Mouse (Mus musculus): ENCODE measurements at regions not wholly inside any gene's neighbourhood (a gene's known extent, or its start where the extent isn't known, plus 50 kb on each side); places are given as distances from the start of the nearest gene placed in this dataset.

- Histone ChIP-seq H3K9me3 (ENCODE audit: control insufficient read depth, low read length) (no peaks in the 10 kb centered on the region), H3K9ac (ENCODE audit: low read depth, low read length) (no peak overlapping the region), H3K4me1 (ENCODE audit: control insufficient read depth, insufficient read depth, low read length) (no peaks in the 10 kb centered on the region), H3K27me3 (replicated peaks; ENCODE audit: control insufficient read depth, insufficient read depth, low read length) (no peaks in the 10 kb centered on the region), H3K27ac (ENCODE audit: low read length) (no peak overlapping the region), H3K36me3 (ENCODE audit: control insufficient read depth, insufficient read depth, low read length) (no peaks in the 10 kb centered on the region), H3K4me2 (ENCODE audit: low read depth, low read length) (no peak overlapping the region), H3K4me3 (ENCODE audit: low read length) (no peak overlapping the region)
- no peak for ATAC-seq
- 48% methylated on average over 6 of the region's 6 CpGs for WGBS
These were observed 182.5 kb downstream of the Mreg start for GRCm38 (mm10) chr1:72029625-72030024.

DNA sequence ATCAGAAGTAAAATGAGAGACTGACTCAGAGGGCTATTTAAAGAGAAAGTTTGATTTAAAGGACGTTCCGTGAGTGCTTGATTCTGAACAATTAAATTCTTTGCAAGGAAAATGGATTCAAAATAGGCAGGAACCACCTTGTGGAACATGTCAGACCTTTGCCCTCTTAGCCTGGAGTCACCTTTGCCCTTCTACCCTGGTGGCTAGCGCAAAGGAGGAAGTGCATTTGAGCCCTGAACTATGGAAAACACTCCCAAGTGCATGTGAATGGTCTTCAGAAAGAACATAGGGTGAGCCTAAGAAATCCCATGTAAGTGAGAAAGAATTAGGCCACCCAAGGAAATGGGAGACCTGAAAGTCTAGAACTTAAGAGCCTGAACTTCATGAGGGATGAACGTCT, 185.2 kb downstream of the Mreg start:
- no peaks in the 10 kb centered on the region for H3K27me3 ChIP-seq (replicated peaks; ENCODE audit: control insufficient read depth, insufficient read depth, low read length)
- H3K9me3 ChIP-seq (ENCODE audit: control insufficient read depth, low read length) = no peaks in the 10 kb centered on the region
- ATAC-seq = no peak
- H3K4me3 ChIP-seq (ENCODE audit: low read length) = no peak overlapping the region
- no peak overlapping the region for H3K9ac ChIP-seq (ENCODE audit: low read depth, low read length)
- no peak overlapping the region for H3K27ac ChIP-seq (ENCODE audit: low read length)
- no peaks in the 10 kb centered on the region for H3K36me3 ChIP-seq (ENCODE audit: control insufficient read depth, insufficient read depth, low read length)
- H3K4me2 ChIP-seq (ENCODE audit: low read depth, low read length) = no peak overlapping the region
- no peaks in the 10 kb centered on the region for H3K4me1 ChIP-seq (ENCODE audit: control insufficient read depth, insufficient read depth, low read length)
- WGBS = 82% methylated on average over 4 of the region's 4 CpGs

DNA sequence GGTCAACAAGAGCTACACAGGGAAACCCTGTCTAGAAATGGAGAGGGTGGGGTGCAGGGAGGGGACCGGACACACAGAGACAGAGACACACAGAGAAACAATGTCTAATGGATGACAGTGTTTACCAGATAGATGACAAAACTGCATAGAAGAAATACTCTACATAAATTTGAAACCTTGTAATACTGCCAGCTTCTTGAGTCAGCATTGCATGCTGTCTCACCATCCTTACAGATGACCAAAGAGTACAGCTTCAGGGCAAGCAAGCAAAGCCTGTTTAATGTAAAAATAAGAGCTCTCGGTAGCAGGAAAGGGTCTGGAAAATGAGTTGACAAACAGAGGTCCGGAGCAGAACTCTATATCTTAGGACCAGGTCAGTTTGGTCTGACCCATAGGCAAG, 189.5 kb downstream of the Mreg start:
- Histone ChIP-seq H3K4me2 (ENCODE audit: low read depth, low read length) (no peak overlapping the region), H3K27me3 (replicated peaks; ENCODE audit: control insufficient read depth, insufficient read depth, low read length) (no peaks in the 10 kb centered on the region), H3K4me3 (ENCODE audit: low read length) (no peak overlapping the region), H3K36me3 (ENCODE audit: control insufficient read depth, insufficient read depth, low read length) (no peaks in the 10 kb centered on the region), H3K9ac (ENCODE audit: low read depth, low read length) (no peak overlapping the region), H3K4me1 (ENCODE audit: control insufficient read depth, insufficient read depth, low read length) (no peaks in the 10 kb centered on the region), H3K9me3 (ENCODE audit: control insufficient read depth, low read length) (no peaks in the 10 kb centered on the region), H3K27ac (ENCODE audit: low read length) (no peak overlapping the region)
- no peak for ATAC-seq
- 63% methylated on average over 3 of the region's 3 CpGs for WGBS

DNA sequence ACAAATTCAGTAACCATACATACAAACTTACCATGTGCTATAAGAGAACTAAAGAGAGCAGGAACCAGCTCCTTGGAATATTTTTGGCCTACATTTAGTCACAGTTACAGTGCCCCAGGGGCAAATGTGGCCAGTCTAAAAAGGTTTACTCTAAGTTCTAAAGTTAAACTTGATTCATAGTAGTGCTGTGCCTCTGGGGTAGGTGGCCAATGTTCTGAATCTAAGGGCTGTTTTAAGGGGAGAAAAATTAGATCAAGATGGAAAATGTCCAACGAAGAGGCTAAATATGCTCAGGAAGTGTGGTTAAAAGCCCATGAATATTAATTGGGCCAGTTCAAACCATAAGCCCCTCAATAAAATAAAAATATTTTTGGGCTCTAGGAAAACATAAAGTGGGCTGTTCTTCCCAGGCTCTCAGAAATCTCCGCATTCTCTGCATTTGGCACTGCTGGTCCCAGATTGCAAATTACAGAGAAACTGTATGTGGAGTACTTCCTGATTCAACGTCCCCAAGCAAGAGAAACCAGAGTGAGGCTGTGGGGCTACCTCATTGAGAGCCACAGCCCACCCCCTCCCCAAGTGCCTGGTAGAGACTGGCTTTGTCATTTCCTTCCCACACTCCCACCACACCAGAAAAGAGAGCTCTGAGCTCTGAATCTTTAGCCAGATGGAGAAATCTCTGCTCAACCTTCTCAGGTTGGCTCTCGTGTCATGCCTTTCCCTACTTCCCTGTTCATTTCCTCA, 193.5 kb downstream of the Mreg start:
- 72% methylated on average over 4 of the region's 4 CpGs for WGBS
- no peak for ATAC-seq
- H3K27me3 ChIP-seq (replicated peaks; ENCODE audit: control insufficient read depth, insufficient read depth, low read length) = no peaks in the 10 kb centered on the region
- no peaks in the 10 kb centered on the region for H3K9me3 ChIP-seq (ENCODE audit: control insufficient read depth, low read length)
- H3K4me3 ChIP-seq (ENCODE audit: low read length) = no peak overlapping the region
- H3K4me2 ChIP-seq (ENCODE audit: low read depth, low read length) = no peak overlapping the region
- H3K9ac ChIP-seq (ENCODE audit: low read depth, low read length) = no peak overlapping the region
- no peaks in the 10 kb centered on the region for H3K4me1 ChIP-seq (ENCODE audit: control insufficient read depth, insufficient read depth, low read length)
- H3K36me3 ChIP-seq (ENCODE audit: control insufficient read depth, insufficient read depth, low read length) = no peaks in the 10 kb centered on the region
- H3K27ac ChIP-seq (ENCODE audit: low read length) = no peak overlapping the region

DNA sequence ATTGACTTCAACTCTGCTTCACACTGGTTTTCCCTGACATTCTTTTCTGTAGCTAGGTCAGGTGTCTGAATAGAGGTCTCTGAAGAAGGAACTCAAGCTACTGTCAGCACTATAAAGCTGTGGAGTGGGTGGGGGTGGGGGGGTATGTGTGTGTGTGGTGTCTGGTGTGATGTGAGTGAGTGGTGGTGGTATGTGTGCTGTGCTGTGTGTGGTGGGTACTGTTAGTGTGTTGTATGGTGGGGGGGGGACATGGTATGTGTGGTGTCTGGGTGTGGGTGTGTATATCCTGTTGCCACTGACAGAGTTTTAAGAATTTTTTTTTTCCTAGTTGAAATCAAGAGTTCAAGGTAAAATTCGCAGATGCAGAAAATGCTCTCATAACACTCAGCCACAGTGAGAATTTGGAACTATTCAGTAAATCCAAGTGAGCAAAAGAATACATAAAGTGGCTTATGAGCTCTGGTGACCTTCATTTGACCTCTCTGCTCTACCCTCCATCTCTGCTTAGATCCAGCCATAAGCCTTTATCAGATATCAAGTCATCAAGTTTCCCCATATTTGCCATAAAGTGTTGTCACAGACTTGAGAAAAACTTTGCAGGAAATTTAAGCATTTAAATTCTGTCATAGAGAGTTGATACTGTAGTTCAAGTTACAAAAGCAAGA, 194.2 kb downstream of the Mreg start:
- WGBS = 88% methylated on average over 1 of the region's 1 CpGs
- H3K4me1 ChIP-seq (ENCODE audit: control insufficient read depth, insufficient read depth, low read length) = no peaks in the 10 kb centered on the region
- no peak overlapping the region for H3K4me2 ChIP-seq (ENCODE audit: low read depth, low read length)
- no peaks in the 10 kb centered on the region for H3K36me3 ChIP-seq (ENCODE audit: control insufficient read depth, insufficient read depth, low read length)
- ATAC-seq = no peak
- H3K9ac ChIP-seq (ENCODE audit: low read depth, low read length) = no peak overlapping the region
- H3K27me3 ChIP-seq (replicated peaks; ENCODE audit: control insufficient read depth, insufficient read depth, low read length) = no peaks in the 10 kb centered on the region
- H3K9me3 ChIP-seq (ENCODE audit: control insufficient read depth, low read length) = no peaks in the 10 kb centered on the region
- H3K27ac ChIP-seq (ENCODE audit: low read length) = no peak overlapping the region
- no peak overlapping the region for H3K4me3 ChIP-seq (ENCODE audit: low read length)

GRCm38 (mm10) chr1:72015471-72015870, 196.6 kb downstream of the Mreg start:
- Histone ChIP-seq H3K27ac (ENCODE audit: low read length) (no peak overlapping the region), H3K4me2 (ENCODE audit: low read depth, low read length) (no peak overlapping the region), H3K9ac (ENCODE audit: low read depth, low read length) (no peak overlapping the region), H3K27me3 (replicated peaks; ENCODE audit: control insufficient read depth, insufficient read depth, low read length) (no peaks in the 10 kb centered on the region), H3K9me3 (ENCODE audit: control insufficient read depth, low read length) (no peaks in the 10 kb centered on the region), H3K4me3 (ENCODE audit: low read length) (no peak overlapping the region), H3K36me3 (ENCODE audit: control insufficient read depth, insufficient read depth, low read length) (no peaks in the 10 kb centered on the region), H3K4me1 (ENCODE audit: control insufficient read depth, insufficient read depth, low read length) (no peaks in the 10 kb centered on the region)
- WGBS = 96% methylated on average over 4 of the region's 4 CpGs
- no peak for ATAC-seq

DNA sequence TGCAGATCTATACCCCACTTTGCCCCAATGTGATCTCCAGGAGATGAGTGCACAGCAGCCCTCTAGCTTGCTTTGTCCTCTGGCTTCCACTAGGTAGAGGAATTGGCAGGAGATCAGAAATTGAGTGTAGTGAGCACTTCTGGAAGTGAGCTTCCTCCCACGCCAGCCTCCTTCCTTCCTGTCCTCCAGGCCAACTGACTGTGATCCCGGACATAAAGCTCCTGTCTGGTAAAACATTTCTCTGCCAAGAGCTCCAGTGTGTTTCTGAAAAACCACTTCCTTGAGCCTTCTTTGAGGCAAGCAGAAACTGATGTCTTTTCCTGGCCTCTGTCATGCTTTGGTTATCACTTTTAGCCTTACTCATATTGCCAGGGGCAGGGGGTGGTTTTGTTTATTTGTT, 197.5 kb downstream of the Mreg start:
- Histone ChIP-seq H3K9me3 (ENCODE audit: control insufficient read depth, low read length) (no peaks in the 10 kb centered on the region), H3K27ac (ENCODE audit: low read length) (no peak overlapping the region), H3K36me3 (ENCODE audit: control insufficient read depth, insufficient read depth, low read length) (no peaks in the 10 kb centered on the region), H3K4me2 (ENCODE audit: low read depth, low read length) (no peak overlapping the region), H3K27me3 (replicated peaks; ENCODE audit: control insufficient read depth, insufficient read depth, low read length) (no peaks in the 10 kb centered on the region), H3K9ac (ENCODE audit: low read depth, low read length) (no peak overlapping the region), H3K4me1 (ENCODE audit: control insufficient read depth, insufficient read depth, low read length) (no peaks in the 10 kb centered on the region), H3K4me3 (ENCODE audit: low read length) (no peak overlapping the region)
- WGBS = 56% methylated on average over 2 of the region's 2 CpGs
- ATAC-seq = no peak

DNA sequence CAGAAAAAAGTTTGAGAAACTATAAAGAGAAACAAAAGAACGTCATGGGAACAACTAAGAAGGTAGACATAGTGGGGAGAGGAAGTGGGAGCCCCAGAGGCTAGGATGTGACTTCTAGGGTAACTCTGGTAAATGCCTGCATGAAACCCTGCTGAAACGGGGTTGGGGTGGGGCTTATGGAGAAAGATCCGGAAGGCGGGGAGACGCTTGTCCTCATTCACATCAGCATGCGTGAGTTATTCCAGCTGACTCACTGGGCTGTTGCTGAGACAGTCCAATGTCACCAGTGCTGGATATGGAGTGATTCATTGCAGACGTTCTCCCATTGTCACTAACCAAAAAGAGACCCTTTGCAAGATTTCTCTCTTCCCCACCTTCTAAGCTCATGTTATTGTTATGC, 198.2 kb downstream of the Mreg start:
- Histone ChIP-seq H3K27ac (ENCODE audit: low read length) (no peak overlapping the region), H3K9me3 (ENCODE audit: control insufficient read depth, low read length) (no peaks in the 10 kb centered on the region), H3K9ac (ENCODE audit: low read depth, low read length) (no peak overlapping the region), H3K4me1 (ENCODE audit: control insufficient read depth, insufficient read depth, low read length) (no peaks in the 10 kb centered on the region), H3K36me3 (ENCODE audit: control insufficient read depth, insufficient read depth, low read length) (no peaks in the 10 kb centered on the region), H3K4me2 (ENCODE audit: low read depth, low read length) (no peak overlapping the region), H3K27me3 (replicated peaks; ENCODE audit: control insufficient read depth, insufficient read depth, low read length) (no peaks in the 10 kb centered on the region), H3K4me3 (ENCODE audit: low read length) (no peak overlapping the region)
- ATAC-seq = no peak
- 79% methylated on average over 7 of the region's 7 CpGs for WGBS

DNA sequence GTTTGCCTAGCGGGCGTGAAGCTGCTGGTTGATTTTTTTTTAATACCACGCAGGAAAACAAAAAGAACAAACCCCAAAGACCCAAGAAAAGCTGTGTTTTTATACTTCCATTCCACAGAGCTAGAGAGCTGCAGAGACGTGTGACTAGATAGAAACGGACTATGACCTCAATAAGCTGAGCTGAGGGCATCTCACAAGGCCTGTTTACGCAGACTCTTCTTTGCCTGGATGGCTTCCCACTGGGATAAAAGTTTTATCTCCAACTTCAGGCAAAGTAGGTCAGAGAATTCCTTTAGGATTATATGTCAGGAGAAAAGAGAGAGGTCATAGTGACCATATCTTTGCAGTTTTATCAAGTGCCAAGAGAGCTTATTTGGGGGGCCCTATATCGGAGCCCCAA, 199.4 kb downstream of the Mreg start:
- Histone ChIP-seq H3K4me1 (ENCODE audit: control insufficient read depth, insufficient read depth, low read length) (no peaks in the 10 kb centered on the region), H3K36me3 (ENCODE audit: control insufficient read depth, insufficient read depth, low read length) (no peaks in the 10 kb centered on the region), H3K27ac (ENCODE audit: low read length) (no peak overlapping the region), H3K27me3 (replicated peaks; ENCODE audit: control insufficient read depth, insufficient read depth, low read length) (no peaks in the 10 kb centered on the region), H3K4me2 (ENCODE audit: low read depth, low read length) (no peak overlapping the region), H3K4me3 (ENCODE audit: low read length) (no peak overlapping the region), H3K9ac (ENCODE audit: low read depth, low read length) (no peak overlapping the region), H3K9me3 (ENCODE audit: control insufficient read depth, low read length) (no peaks in the 10 kb centered on the region)
- 67% methylated on average over 7 of the region's 7 CpGs for WGBS
- no peak for ATAC-seq
